Mouse (Mus musculus): Measurements from ENCODE around the gene Nfkbil1.

Nfkbil1 gene

GRCm38 (mm10) chr17:35185639-35186611, 49.7 kb downstream of the Nfkbil1 start:
- peak in 1 of 2 experiments; percentile 34 for DNase-seq (ENCODE audit: low spot score in 2 of 2)

- no peak for DNase-seq (ENCODE audit: low spot score in 2 of 2)
Measured at GRCm38 (mm10) chr17:35180093-35180492, 55.5 kb downstream of the Nfkbil1 start.

- DNase-seq (ENCODE audit: low spot score in 2 of 2): no peak
Measured at GRCm38 (mm10) chr17:35178528-35178927, 57.1 kb downstream of the Nfkbil1 start.

- no peak for DNase-seq (ENCODE audit: low spot score in 2 of 2)
Measured at GRCm38 (mm10) chr17:35175968-35176367, 59.6 kb downstream of the Nfkbil1 start, which contains the start of gene Aif1. Aif1 (minus strand) TSS chr17:35176068.

GRCm38 (mm10) chr17:35175382-35175781, 60.2 kb downstream of the Nfkbil1 start:
- DNase-seq (ENCODE audit: low spot score in 2 of 2): no peak

- DNase-seq (ENCODE audit: low spot score in 2 of 2): no peak
Measured at GRCm38 (mm10) chr17:35174201-35174977, 61.2 kb downstream of the Nfkbil1 start.

GRCm38 (mm10) chr17:35173329-35173728, 62.3 kb downstream of the Nfkbil1 start:
- DNase-seq (ENCODE audit: low spot score in 2 of 2): no peak

- DNase-seq (ENCODE audit: low spot score in 2 of 2): peak in 1 of 2 experiments; percentile 74
Measured at GRCm38 (mm10) chr17:35172445-35173234, 63.0 kb downstream of the Nfkbil1 start.

All from left cerebral cortex, adult 9 months (tissue).